ENCODE assay signal across 9 mouse cellular contexts in the genomic region with DNA sequence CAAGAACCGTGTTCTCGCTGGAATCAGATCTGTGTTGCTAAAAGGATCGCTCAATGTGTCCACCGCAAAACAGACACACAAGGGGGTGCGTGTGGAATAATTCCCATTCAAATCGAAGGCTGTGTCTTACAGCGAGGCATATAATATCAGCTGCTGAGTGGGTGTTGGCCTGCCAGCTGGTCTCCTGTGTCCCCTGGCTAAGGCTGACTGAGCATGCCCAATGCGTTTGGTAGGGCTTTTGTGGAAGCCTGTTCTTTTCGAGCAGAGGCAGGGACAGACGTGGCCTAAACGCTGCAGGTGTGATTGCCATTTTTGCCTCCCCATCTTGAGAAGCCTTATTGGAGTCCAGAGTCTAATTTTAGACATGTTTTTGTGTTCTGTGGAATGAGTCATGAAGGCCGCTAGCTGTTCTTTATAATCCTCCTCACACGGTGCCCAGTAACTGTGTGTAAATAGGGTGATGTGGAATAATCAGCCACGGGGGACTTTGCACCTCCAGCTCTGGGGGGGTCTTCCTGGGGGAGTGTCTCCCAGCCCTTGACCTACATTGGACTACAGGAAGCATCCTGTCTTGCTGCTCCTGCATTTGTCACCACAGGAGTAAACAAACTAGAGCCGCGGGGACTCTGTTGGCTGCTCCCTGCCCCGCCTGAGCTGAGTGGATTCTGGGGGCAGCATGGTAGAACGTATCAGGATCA. TPM values are rescaled to one million over a fixed set of nuclear protein-coding genes. Genes with fewer than 3 reads are reported as not detected.
DNase-seq lines count a peak whose midpoint lies in the region; ATAC-seq lines count a peak whose summit lies in the region.
"Had no signal": no experiment of that assay in that cellular context is flagged by ENCODE, and none has a peak within 500 bp of the region (broad histone marks: within the 10 kb centered on the region; RNA-seq: fewer than 3 reads in every experiment).

No protein-coding gene starts in this region.

- DNase-seq in kidney, adult 18-20 months, result no peak
- DNase-seq in forebrain, embryonic 14.5 days (ENCODE audit: low spot score), result peak; percentile 57
- DNase-seq in layer of hippocampus, adult 11-12 months (ENCODE audit: low spot score), result peak; percentile 87
- no peak for DNase-seq in spleen, postnatal 36 days (ENCODE audit: low spot score in 2 of 2)
- no peak for DNase-seq in yolk sac, embryonic 10.5 days (ENCODE audit: low spot score)
- DNase-seq: lung, embryonic 14.5 days had no signal

- H3K4me2 ChIP-seq in kidney, embryonic 16.5 days (replicated peaks; ENCODE audit: low read depth, low read length), result no peak overlapping the region
- H3K4me2 ChIP-seq in forebrain, embryonic 14.5 days (ENCODE audit: low read length), result no peak overlapping the region
- H3K4me2 ChIP-seq in midbrain, embryonic 15.5 days, result no peak overlapping the region
- H3K4me2 ChIP-seq: lung, embryonic 14.5 days had no signal

- no peak overlapping the region for H3K27ac ChIP-seq in kidney, embryonic 16.5 days (ENCODE audit: low read length)
- H3K27ac ChIP-seq in forebrain, embryonic 14.5 days (ENCODE audit: low read depth, low read length), result peak overlapping the region; percentile 46
- H3K27ac ChIP-seq in midbrain, embryonic 15.5 days, result peak overlapping the region; percentile 54

- H3K4me3 ChIP-seq in kidney, embryonic 16.5 days (ENCODE audit: low read length), result no peak overlapping the region
- H3K4me3 ChIP-seq in forebrain, embryonic 14.5 days (ENCODE audit: low read depth, low read length), result no peak overlapping the region
- H3K4me3 ChIP-seq in midbrain, embryonic 15.5 days, result no peak overlapping the region

- ATAC-seq in kidney, embryonic 16.5 days (ENCODE audit: low FRiP score, low TSS enrichment), result peak; percentile 20; the same call in 1 of the 2 replicates
- ATAC-seq in forebrain, embryonic 14.5 days, result peak; percentile 82
- ATAC-seq in midbrain, embryonic 15.5 days (replicated peaks), result peak; percentile 60
- no peak for ATAC-seq in erythroid progenitor cell, adult 5-6 weeks (replicated peaks; ENCODE audit: low FRiP score, poor library complexity, severe bottlenecking)

- no peaks in the 10 kb centered on the region for H3K9me3 ChIP-seq in kidney, embryonic 16.5 days (ENCODE audit: low read length)
- H3K9me3 ChIP-seq in forebrain, embryonic 14.5 days (replicated peaks; ENCODE audit: control insufficient read depth, low read length), result no peaks in the 10 kb centered on the region
- H3K9me3 ChIP-seq in midbrain, embryonic 15.5 days, result no peaks in the 10 kb centered on the region

- no peak overlapping the region for H3K9ac ChIP-seq in kidney, embryonic 16.5 days (replicated peaks; ENCODE audit: low read length)
- peak overlapping the region; percentile 17 for H3K9ac ChIP-seq in forebrain, embryonic 14.5 days (ENCODE audit: low read length)
- no peak overlapping the region for H3K9ac ChIP-seq in midbrain, embryonic 15.5 days
- H3K9ac ChIP-seq: lung, embryonic 14.5 days had no signal

- H3K4me1 ChIP-seq in kidney, embryonic 16.5 days (ENCODE audit: insufficient read depth, low read length), result peaks cover 17% of the 10 kb centered on the region
- H3K4me1 ChIP-seq in forebrain, embryonic 14.5 days (ENCODE audit: control insufficient read depth, insufficient read depth, low read length), result peaks cover 8% of the 10 kb centered on the region; the same call in 1 of the 2 replicates
- peaks cover 30% of the 10 kb centered on the region for H3K4me1 ChIP-seq in midbrain, embryonic 15.5 days

- no peaks in the 10 kb centered on the region for H3K36me3 ChIP-seq in kidney, embryonic 16.5 days (ENCODE audit: insufficient read depth, low read length)
- H3K36me3 ChIP-seq in forebrain, embryonic 14.5 days (ENCODE audit: control insufficient read depth, insufficient read depth, low read length), result no peaks in the 10 kb centered on the region
- no peaks in the 10 kb centered on the region for H3K36me3 ChIP-seq in midbrain, embryonic 15.5 days (replicated peaks)

- H3K27me3 ChIP-seq in kidney, embryonic 16.5 days (ENCODE audit: insufficient read depth, low read length), result no peaks in the 10 kb centered on the region
- H3K27me3 ChIP-seq in forebrain, embryonic 14.5 days (replicated peaks; ENCODE audit: control insufficient read depth, insufficient read depth, low read length), result no peaks in the 10 kb centered on the region
- no peaks in the 10 kb centered on the region for H3K27me3 ChIP-seq in midbrain, embryonic 15.5 days (replicated peaks)

- 58% methylated on average over 18 of the region's 18 CpGs for WGBS in kidney, embryonic 16.5 days
- 64% methylated on average over 18 of the region's 18 CpGs for WGBS in forebrain, embryonic 14.5 days
- 44% methylated on average over 18 of the region's 18 CpGs for WGBS in midbrain, embryonic 15.5 days

RNA-seq across cellular contexts. Expression of gene Kidins220, which starts 46.5 kb away (rescaled TPM):
- polyA plus RNA-seq in kidney, embryonic 16.5 days (2015; fragmentation: Nextera tagmentation; extraction: Ambion mirVana), result 36.7 and 39.6 TPM in 2 replicates
- 131 and 163 TPM in 2 replicates for polyA plus RNA-seq in forebrain, embryonic 14.5 days (2014; fragmentation: Nextera tagmentation; extraction: Ambion mirVana)
- polyA plus RNA-seq in midbrain, embryonic 15.5 days (2015; fragmentation: Nextera tagmentation; extraction: Ambion mirVana), result 162 and 180 TPM in 2 replicates
- total RNA-seq in erythroid progenitor cell, adult 5-6 weeks (2015; ENCODE audit: low replicate concordance), result 38.6 and 52.6 TPM in 2 replicates
- 32.7 and 42.7 TPM in 2 replicates for total RNA-seq in erythroid progenitor cell, adult 5-6 weeks (2017; ENCODE audit: low replicate concordance)

Comparison
In these comparisons a context has a peak if more than half of its experiments do, and no peak if none do; other contexts are left out.
1. DNase-seq: peak in forebrain, embryonic 14.5 days (single experiment) and layer of hippocampus, adult 11-12 months (single experiment); none in kidney, adult 18-20 months (single experiment), spleen, postnatal 36 days (0 of 2) and yolk sac, embryonic 10.5 days (single experiment).